Mouse (Mus musculus) liver, embryonic 14.5 days (tissue): ENCODE data around the gene Samd1. TPM values are rescaled to one million over a fixed set of nuclear protein-coding genes. Genes with fewer than 3 reads are reported as not detected.
A peak's percentile ranks its signal among the peaks of the same experiment; 100 is the strongest.

Experiments used
- ATAC-seq: fragments of 200-750 bp; cut with Nextera tagmentation; 2 replicates; pipeline ENCODE4 v1.8.0; 2017; ENCODE audit warnings: moderate number of reproducible peaks, mild to moderate bottlenecking, moderate library complexity; ENCODE audit not compliant: insufficient read depth
- DNase-seq, 3 experiments: peaks; one replicate each; pipeline ENCODE4 v3.0.0-alpha.2; 2012 to 2013; ENCODE audit warnings: low read depth in 3 of 3, low spot score in 3 of 3
- H3K27ac ChIP-seq: fragments of 300-500 bp; sonication (generic); 2 replicates; pipeline ENCODE4 v1.5.1; 2014; ENCODE audit warnings: moderate library complexity, mild to moderate bottlenecking, control low read depth, inconsistent platforms
- H3K27me3 ChIP-seq: fragments of 300-500 bp; sonication (generic); 2 replicates; pipeline ENCODE4 v1.6.1; 2014; ENCODE audit warnings: mild to moderate bottlenecking, low read length, moderate library complexity; ENCODE audit not compliant: control insufficient read depth, insufficient read depth
- H3K36me3 ChIP-seq: fragments of 300-500 bp; sonication (generic); replicated peaks from 2 replicates; pipeline ENCODE4 v1.6.1; 2014; ENCODE audit warnings: low read depth; ENCODE audit not compliant: control insufficient read depth, insufficient read depth
- H3K4me1 ChIP-seq, 2 experiments: fragments of 200-500 bp in 1 of 2; fragments of 300-500 bp in 1 of 2; sonication (generic) in 1 of 2; replicated peaks; 2 replicates each; pipeline ENCODE4 v1.6.1; 2012 to 2014; ENCODE audit warnings: antibody characterized with exemption in 1 of 2, inconsistent platforms in 1 of 2, low read length in 1 of 2; ENCODE audit not compliant: control insufficient read depth in 2 of 2, insufficient read depth in 2 of 2
- H3K4me2 ChIP-seq: fragments of 300-500 bp; sonication (generic); 2 replicates; pipeline ENCODE4 v1.6.1; 2014; ENCODE audit warnings: low read depth, mild to moderate bottlenecking, control low read depth, moderate library complexity
- H3K4me3 ChIP-seq, 2 experiments: fragments of 200-500 bp in 1 of 2; fragments of 300-500 bp in 1 of 2; sonication (generic) in 1 of 2; 2 replicates each; pipeline ENCODE4 v1.5.1; 2012 to 2014; ENCODE audit warnings: low read depth in 2 of 2, low read length in 2 of 2, mild to moderate bottlenecking in 2 of 2, control low read depth in 1 of 2, inconsistent platforms in 1 of 2, moderate library complexity in 1 of 2; ENCODE audit not compliant: insufficient read depth in 1 of 2
- H3K9ac ChIP-seq: fragments of 300-500 bp; sonication (generic); replicated peaks from 2 replicates; pipeline ENCODE4 v1.6.1; 2014; ENCODE audit warnings: mild to moderate bottlenecking, control low read depth, moderate library complexity
- H3K9me3 ChIP-seq: fragments of 300-500 bp; sonication (generic); 2 replicates; pipeline ENCODE4 v1.6.1; 2016; ENCODE audit warnings: low read length, mixed read lengths; ENCODE audit not compliant: control insufficient read depth
- CTCF ChIP-seq: IDR thresholded peaks from 2 replicates; pipeline ENCODE4 v1.5.1; 2016; ENCODE audit warnings: antibody characterized with exemption, low read depth, control low read depth
- EP300 ChIP-seq: IDR thresholded peaks from 2 replicates; pipeline ENCODE4 v1.6.1; 2016; ENCODE audit warnings: antibody characterized with exemption, low read depth
- WGBS: fragments of 180-500 bp; shearing (Covaris S2); extraction: QIAGEN DNeasy Blood & Tissue Kit; methylation state at CpG from one replicate; pipeline ENCODE4 v1.1.7; 2014; ENCODE audit not compliant: insufficient replicate concordance; 5-methylcytosine and 5-hydroxymethylcytosine counted together
- polyA plus RNA-seq, 2 experiments: library from polyadenylated mRNA; depleted of rRNA in 1 of 2; stranded (reverse) in 1 of 2; unstranded in 1 of 2; fragments of >200 nt; fragmentation: Nextera tagmentation in 1 of 2; extraction: Ambion mirVana in 1 of 2; gene quantifications; 2 replicates each; pipeline versions ENCODE4 v1.2.1 to v1.2.3; 2012 to 2014

Samd1 gene
- polyA plus RNA-seq, 2 experiments: 9.3 to 34.5 TPM

GRCm38 (mm10) chr8:84023631-84024030 lies 26.2 kb downstream of the Samd1 start:
- Histone ChIP-seq H3K27ac (no peak overlapping the region), H3K9ac (no peak overlapping the region), H3K4me3 (no peak overlapping the region), H3K36me3 (no peaks in the 10 kb centered on the region), H3K4me2 (no peak overlapping the region), H3K4me1 (peaks cover 0 to 2% of the 10 kb centered on the region in 2 experiments; a peak in 1 of 4 replicates), H3K27me3 (peaks cover 49% of the 10 kb centered on the region), H3K9me3 (no peaks in the 10 kb centered on the region)
- ATAC-seq (no peak), DNase-seq (no peak)
- TF ChIP-seq CTCF (no peak), EP300 (no peak)
- WGBS: 70% methylated on average over 1 of the region's 1 CpGs

- no peak overlapping the region for H3K4me3 ChIP-seq
- DNase-seq (no peak), ATAC-seq (no peak)
- WGBS: 8% methylated on average over 10 of the region's 10 CpGs
- H3K4me1 ChIP-seq: peaks cover 0 to 2% of the 10 kb centered on the region in 2 experiments; a peak in 1 of 4 replicates
- H3K9me3 ChIP-seq: no peaks in the 10 kb centered on the region
- no peak overlapping the region for H3K9ac ChIP-seq
- no peak overlapping the region for H3K4me2 ChIP-seq
- H3K27ac ChIP-seq: no peak overlapping the region
- H3K27me3 ChIP-seq: peaks cover 49% of the 10 kb centered on the region
- TF ChIP-seq CTCF (peak; percentile 90), EP300 (no peak)
- H3K36me3 ChIP-seq: no peaks in the 10 kb centered on the region
Measured at GRCm38 (mm10) chr8:84024171-84024570, 26.7 kb downstream of the Samd1 start.

- H3K4me2 ChIP-seq: peak overlapping the region; percentile 45
- H3K4me1 ChIP-seq: peaks cover 0 to 2% of the 10 kb centered on the region in 2 experiments; a peak in 1 of 4 replicates
- H3K27me3 ChIP-seq: peaks cover 43% of the 10 kb centered on the region
- no peak for TF ChIP-seq EP300
- no peak for TF ChIP-seq CTCF
- no peak for DNase-seq
- H3K4me3 ChIP-seq: peak overlapping the region in 1 of 2 experiments; percentile 26; a peak in 1 of 4 replicates
- H3K9me3 ChIP-seq: no peaks in the 10 kb centered on the region
- H3K9ac ChIP-seq: no peak overlapping the region
- WGBS: 1% methylated on average over 41 of the region's 41 CpGs
- H3K27ac ChIP-seq: no peak overlapping the region
- no peaks in the 10 kb centered on the region for H3K36me3 ChIP-seq
- peak; percentile 36; the same call in 1 of the 2 replicates for ATAC-seq
Measured at GRCm38 (mm10) chr8:84025863-84026262, 28.4 kb downstream of the Samd1 start.

GRCm38 (mm10) chr8:84027449-84027848 lies 30.0 kb downstream of the Samd1 start:
- Histone ChIP-seq H3K9me3 (no peaks in the 10 kb centered on the region), H3K4me1 (peaks cover 0 to 2% of the 10 kb centered on the region in 2 experiments; a peak in 1 of 4 replicates), H3K4me3 (no peak overlapping the region), H3K27me3 (peaks cover 35% of the 10 kb centered on the region), H3K27ac (no peak overlapping the region), H3K36me3 (no peaks in the 10 kb centered on the region), H3K4me2 (no peak overlapping the region), H3K9ac (no peak overlapping the region)
- no peak for ATAC-seq
- DNase-seq: no peak
- WGBS: 11% methylated on average over 10 of the region's 10 CpGs
- TF ChIP-seq CTCF: no peak

- Histone ChIP-seq H3K27ac (no peak overlapping the region), H3K4me2 (no peak overlapping the region), H3K9ac (no peak overlapping the region), H3K36me3 (no peaks in the 10 kb centered on the region), H3K4me3 (no peak overlapping the region), H3K4me1 (peaks cover 0 to 2% of the 10 kb centered on the region in 2 experiments; a peak in 1 of 4 replicates), H3K27me3 (peaks cover 28% of the 10 kb centered on the region), H3K9me3 (no peaks in the 10 kb centered on the region)
- DNase-seq: no peak
- no peak for ATAC-seq
- WGBS: 75% methylated on average over 5 of the region's 5 CpGs
- no peak for TF ChIP-seq EP300
- TF ChIP-seq CTCF: no peak
Measured at GRCm38 (mm10) chr8:84029272-84029671, 31.8 kb downstream of the Samd1 start.
